Mouse (Mus musculus) layer of hippocampus, adult 9-11 months (tissue): ENCODE results near the gene Dchs2.

Source experiments
- DNase-seq: peaks from one replicate; pipeline ENCODE4 v3.0.0; 2022

Gene Dchs2

DNA sequence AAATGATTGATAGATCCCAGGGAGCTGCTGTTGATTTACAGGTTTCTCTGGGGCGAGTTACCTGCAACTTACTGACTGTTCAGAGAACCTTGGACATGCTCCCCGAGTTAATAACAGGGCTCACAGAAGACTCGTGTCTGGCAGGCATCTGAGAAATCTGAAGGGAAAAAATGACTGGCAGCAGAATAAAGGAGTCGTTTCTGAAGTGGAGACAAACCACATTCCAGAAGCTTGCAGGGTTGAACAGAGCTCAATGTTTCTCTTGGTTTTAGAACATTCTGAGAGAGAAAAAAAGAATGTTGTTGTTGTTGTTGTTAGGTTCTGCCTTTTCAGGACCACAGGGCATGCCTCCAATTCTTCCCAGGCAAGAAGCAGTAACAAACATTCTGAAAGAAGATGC is 131.7 kb downstream of the Dchs2 start:
- no peak for DNase-seq

DNA sequence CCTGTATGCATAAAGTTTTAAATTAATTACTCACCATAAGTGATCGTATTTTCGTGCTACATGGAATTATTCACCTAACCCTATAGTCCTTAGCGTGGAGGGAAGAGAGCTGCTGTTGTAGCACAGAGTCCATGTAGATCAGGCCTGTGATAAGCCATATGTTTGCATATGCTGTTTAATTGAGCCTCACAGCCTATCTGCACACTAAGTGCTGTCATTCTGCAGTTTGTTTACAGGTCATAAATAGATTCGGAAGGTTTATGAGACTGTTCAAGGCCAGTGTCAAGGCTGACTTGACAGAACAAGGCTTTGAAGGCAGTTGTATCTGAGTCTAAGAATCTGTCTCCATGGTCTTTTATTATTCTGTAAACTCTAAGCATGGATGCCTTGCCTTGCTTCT is 138.3 kb downstream of the Dchs2 start:
- no peak for DNase-seq

DNA sequence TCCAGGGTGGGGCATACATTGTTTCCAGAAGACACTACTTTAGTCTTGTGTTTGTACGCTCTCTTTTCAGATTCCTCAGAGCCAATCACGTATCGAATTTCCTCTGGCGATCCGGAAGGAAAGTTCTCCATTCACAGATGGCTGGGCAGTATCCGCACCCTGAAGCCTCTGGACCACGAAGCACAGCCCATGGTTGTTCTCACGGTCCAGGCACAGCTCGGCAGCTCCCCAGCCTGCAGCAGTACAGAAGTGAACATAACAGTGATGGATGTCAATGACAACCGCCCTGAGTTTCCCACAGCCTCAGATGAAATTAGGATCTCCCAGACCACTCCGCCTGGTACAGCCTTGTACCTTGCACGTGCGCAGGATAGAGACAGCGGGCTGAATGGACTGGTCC is 142.5 kb downstream of the Dchs2 start:
- no peak for DNase-seq

DNA sequence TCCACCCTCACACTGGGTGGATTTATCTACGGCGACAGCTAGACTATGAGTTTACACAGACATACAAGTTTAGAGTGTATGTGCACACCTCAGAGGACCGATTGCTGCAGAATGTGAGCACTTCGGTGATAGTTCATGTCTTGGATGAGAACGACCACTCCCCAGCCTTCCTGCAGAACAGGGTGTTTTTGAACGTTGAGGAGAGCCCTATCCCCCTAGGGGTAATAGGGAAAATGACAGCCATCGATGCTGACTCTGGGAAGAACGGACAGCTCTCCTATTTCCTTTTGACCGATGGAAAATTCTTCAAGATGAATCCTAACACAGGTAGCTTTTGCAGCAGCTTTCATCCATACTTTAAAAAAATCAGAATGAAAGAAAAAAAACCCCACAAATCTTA is 143.2 kb downstream of the Dchs2 start:
- no peak for DNase-seq

DNA sequence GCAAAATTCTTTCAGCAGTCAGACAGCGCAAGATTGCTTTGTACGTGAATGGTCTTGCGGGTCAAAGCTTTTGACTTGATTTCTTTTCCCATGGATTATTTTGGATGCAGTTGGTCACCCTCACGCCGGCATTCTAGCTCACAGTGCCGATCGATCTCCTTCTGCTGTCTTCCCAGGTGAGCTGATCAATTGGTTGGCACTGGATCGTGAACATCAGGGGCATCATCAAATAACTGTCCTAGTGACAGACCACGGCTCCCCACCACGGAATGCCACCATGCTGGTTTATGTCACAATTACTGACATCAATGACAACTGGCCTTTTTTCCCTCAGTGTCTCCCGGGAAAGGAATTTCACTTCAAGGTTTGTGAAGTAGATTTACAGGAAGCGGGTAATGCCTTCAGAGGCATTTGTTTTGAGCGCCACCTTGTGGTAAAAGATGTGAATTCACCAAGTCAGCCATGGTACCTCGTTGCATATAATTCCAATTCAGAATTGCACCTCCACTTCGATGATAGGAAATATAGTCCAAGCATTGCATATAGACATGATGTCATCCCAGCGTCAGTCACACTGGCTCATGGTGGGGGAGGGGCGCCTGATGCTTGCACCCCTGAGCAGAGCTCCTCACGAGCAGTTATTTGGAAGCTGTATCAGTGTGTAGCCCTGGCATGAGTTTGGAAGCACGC is 146.0 kb downstream of the Dchs2 start:
- peak; percentile 41 for DNase-seq

DNA sequence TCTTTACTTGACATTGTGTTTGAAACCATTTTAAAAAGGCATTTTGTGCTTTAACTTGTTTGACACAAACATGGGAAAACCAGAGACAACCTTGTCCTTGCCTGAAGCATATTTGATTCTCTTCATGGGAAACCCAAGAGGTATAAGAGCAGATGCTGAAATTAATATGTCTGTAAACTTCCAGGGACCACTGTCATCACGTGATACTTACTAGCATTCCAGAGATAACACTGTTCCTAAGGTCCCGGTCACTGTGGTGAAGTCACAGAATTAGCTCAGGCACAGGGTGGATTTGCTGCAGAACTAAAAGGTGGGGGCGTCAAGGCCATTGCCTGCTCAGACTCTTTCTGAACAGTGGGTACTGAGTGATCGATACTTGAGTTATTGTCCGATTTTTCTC is 148.0 kb downstream of the Dchs2 start:
- no peak for DNase-seq

DNA sequence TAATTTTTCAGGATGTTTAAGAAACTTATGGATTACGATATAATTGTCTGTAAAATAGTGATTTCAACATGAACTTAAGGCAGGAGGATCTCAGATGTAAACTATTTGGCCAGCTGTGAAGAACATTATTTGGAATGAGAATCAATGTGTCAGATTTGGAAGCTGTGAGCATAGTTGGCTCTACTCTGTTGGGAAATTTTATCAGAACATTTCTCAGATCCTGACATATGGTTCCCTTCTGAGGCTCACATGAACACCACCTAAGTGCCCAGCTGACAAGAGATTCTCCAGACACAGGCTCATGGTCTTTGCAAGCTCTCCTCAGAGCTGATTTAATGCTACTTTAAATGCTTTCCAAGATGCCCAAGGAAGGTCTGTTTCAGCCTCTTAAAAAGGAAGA is 156.1 kb downstream of the Dchs2 start:
- DNase-seq, result no peak

DNA sequence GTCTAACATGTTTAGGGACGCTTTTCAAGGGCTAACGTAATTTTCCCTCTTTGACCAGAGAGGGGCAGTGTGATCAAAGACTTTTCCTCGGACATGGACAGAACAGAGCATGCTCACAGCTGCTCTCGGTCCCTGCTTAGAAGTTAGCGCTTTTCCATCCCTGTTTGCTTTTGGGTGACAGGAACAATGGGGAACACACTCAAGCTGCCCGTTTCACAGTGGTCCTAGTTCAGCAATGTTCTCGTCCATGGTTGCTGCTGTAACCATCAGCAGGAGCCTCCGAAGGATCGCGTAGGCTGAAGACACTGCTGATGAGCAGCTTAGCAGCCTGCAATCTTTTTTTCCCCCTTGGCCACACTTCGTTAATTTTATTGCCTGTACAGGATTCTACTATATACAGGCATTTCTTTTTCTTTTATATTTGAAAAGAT is 159.2 kb downstream of the Dchs2 start:
- DNase-seq, result peak; percentile 44

DNA sequence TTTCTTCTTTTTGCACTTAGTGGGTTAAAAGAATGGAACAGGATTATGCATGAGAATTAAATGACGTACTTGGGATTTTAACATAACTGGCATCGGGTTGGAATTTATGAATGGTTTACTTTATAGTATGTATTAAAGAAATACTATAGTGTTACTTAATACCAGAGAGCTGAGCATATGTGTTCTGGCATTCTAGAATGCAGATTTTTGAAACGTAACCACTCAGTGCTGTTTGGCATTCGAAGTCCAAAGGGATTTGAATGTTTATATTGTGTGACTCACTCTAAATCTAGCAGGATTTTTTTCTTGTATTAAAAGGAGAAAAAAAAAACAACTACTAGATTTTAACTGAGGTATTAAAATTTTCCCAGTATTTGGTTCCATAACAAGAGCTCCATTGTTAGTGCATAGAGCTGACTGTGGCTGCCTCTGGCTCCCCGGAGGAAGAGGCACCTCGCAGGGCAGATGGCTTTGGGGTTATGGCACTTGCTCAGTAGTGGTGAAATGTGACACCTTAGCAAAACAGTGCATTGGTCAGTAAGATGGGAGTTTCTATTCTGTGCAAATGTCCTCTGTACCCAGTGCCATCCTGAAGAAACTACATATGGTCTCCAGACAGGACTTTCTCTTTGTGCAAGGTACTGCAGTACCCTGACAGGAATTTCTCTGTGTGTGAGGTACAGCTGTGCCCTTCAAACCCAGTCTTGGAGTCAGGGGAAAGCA is 160.5 kb downstream of the Dchs2 start:
- no peak for DNase-seq

DNA sequence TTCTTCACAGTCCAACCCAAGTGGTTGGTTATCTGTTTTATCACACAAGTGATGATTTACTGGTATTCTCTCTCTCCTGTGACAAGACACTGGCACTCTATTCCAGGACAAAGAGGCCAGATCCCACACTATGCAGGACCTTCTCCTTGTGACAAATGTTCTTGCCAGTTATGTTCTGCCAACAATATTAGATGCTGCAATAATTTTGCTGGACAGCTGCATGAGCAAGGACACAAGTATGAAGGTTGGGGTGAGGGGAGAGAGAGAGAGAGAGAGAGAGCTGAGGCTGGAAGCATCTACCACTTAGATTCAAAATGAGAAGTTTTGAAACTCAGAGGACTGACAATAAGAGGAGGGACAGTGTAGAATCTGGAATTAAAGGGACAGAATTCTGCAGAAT is 162.7 kb downstream of the Dchs2 start:
- no peak for DNase-seq

DNA sequence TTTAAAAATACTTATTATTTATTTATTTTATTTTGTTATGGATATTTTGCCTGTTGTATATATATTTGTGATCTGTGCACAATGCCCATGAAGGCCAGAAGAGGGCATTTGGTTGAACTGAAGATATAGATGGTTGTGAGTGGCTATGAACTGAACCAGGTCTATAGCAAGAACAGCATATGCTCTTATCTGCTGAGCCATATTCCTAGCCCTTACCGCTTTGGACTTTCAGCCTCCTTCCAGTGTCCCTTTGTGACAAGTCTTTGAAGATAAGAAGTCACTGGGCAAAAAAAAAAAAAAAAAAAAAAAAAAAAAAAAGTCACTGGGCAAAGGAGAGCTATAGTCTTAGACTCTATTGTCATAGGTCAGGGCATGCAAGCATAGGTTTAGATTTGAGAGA is 163.2 kb downstream of the Dchs2 start:
- DNase-seq, result no peak

DNA sequence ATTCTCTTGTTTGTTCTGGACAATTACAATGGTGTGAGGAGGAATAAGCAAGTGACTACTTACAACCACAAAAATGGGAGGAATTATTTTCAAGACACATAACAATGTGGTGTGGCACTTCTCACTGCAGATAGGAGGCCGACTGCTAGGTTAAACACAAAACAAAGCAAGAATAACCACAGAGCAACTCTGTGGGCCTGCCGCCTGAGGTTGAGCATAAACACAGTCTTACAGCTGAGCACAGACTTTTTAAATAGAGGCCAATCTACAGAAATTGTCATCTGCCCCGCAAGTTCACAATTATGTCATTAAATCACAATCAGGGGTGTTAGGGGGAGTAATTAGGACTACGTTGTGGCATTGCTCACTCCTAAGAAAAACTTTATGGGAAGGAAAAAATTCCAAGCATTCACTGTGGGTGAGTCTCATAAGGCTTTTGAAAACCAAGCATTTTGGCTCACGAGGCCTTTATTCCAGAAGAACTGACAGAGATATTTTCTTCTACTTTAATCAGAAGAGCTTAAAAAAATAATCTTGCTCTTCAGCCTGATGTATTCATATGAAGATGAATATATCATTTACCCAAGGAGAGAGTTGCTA is 172.1 kb downstream of the Dchs2 start:
- no peak for DNase-seq

DNA sequence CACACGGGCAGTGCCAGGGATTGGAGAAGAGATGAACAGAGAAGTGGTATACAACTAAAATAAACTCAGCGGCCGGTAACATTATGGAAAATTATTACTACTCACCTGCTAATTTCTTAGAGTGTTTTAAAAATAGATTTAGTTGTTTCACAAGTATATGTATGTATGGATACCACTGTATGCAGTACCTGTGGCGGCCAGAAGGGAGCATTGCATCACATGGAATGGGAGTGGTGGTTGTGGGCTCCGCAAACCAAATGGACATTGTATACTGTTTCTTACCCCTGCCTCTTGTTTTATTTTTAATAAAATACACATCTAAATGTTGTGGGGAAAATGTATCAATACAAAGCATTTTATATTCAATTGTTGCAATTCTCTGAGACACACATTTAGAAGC is 176.1 kb downstream of the Dchs2 start:
- DNase-seq, result no peak

DNA sequence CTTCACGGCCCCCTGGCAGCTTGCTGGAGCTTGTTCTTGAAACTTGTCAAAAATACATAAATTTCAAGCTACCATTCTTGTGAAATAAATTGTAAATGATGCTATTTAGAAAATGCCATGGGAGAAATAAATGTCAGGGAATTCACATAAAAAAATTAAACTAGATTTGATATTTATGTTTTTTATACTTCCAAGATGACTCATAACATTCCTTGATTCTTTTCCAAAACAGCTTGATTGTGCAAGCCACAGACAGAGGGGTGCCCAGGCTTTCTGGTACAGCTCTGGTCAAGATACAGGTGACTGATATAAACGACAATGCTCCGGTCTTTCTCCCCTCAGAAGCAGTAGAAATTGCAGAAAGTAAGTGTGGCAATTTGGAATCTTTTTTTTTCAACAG is 218.2 kb downstream of the Dchs2 start:
- no peak for DNase-seq

DNA sequence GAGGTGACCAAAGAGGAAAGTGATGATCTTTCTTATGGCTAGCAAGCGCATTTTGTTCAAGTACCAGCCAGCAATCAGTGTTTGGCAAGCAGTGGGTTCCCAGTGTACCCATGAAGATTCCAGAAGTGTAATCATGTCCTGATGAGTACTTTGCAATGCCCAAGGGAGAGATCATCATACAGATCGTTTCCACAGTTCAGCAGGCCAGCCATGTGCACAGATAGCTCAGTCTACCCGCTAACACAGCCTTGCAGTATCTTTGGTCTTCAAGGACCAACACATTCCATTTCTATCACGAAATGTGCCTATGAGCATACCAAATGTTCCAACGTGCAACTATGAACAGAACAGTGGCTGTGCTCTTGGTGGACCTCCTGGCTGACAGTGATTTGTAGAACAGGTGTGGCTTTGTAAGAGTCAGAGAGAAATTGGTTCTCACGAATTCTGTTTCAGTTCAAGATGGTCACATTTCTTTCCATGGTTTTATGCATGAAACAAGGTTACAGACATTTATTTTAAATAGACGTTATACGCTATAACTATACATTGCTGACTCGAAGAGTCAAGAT is 240.8 kb downstream of the Dchs2 start:
- no peak for DNase-seq

DNA sequence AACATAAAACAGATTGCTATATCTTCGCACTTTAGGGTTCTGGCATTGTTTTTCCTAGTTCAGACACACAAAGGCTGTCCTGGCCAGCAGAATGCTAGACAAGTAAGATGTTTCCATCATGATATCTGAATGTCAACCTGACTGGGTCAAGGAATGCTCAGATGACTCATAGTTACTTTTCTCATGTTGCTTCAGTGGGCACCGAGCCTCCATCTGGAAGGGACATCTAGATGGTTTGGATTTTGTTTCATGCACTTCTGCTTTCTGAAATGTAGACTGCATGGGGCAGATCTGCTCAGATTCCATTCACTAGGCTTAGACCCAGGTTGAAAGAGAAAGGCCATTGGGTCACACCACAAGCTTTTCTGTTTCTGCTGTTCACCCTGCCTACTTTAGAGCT is 242.1 kb downstream of the Dchs2 start:
- DNase-seq, result no peak

DNA sequence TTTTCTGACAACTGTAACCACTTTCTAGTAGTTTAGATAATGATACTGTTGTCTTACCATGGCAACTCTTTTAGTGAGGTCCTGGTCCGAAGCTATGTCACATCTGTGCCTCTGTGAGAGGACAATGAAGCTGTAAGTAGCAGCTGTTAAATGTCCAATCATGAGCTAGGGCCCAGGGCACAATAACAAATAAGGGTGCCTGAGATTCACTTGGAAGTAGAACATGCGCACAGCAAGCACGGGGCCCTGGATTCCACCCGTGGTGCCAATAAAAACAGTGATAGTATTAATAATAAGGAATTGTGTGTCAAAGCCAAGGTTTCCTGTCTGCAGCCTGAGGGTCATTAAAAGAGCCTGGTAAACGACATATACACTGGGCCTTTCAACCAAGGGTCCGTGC is 246.6 kb downstream of the Dchs2 start:
- DNase-seq, result no peak

DNA sequence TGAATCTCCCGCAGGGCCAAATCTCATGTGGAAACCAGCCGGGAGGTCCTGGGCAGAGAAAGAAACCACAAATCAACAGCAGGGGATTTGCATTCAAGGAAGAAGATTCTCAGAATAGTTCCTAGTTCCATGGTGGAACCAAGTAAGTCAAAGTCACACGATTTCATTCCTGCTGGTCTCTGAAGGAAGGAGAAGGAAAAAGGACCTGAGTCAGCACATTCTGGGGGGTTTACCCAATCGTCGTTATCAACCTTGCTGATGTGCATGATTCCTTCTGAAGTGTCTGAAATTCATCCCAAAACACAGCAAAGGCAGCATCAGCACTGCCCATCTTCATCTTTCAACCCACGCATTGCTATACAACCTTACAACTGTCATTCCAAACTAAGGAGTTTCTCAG is 249.1 kb downstream of the Dchs2 start:
- no peak for DNase-seq
